Mouse (Mus musculus) right cerebral cortex, adult 2 months (tissue): ENCODE results near the gene Prkch.
A peak's percentile ranks its signal among the peaks of the same experiment; 100 is the strongest.

Experiments used
- DNase-seq, 2 experiments: peaks; one replicate each; pipeline ENCODE4 v3.0.0; 2021 to 2022; ENCODE audit warnings: low spot score in 2 of 2

Gene Prkch

GRCm38 (mm10) chr12:73682921-73683346 is 98.3 kb downstream of the Prkch start:
- no peak for DNase-seq

GRCm38 (mm10) chr12:73685875-73686274 is 101.3 kb downstream of the Prkch start:
- no peak for DNase-seq

- DNase-seq, result no peak
Observed at GRCm38 (mm10) chr12:73686456-73686855, 101.9 kb downstream of the Prkch start.

- DNase-seq, result peak in 1 of 2 experiments; percentile 17
Observed at GRCm38 (mm10) chr12:73687077-73688035, 102.8 kb downstream of the Prkch start.

- DNase-seq, result peak; percentile 45 to 47
Observed at GRCm38 (mm10) chr12:73692321-73692720, 107.7 kb downstream of the Prkch start.

GRCm38 (mm10) chr12:73693347-73693746 is 108.8 kb downstream of the Prkch start:
- DNase-seq, result peak; percentile 70 to 75

GRCm38 (mm10) chr12:73694690-73695089 is 110.1 kb downstream of the Prkch start:
- no peak for DNase-seq

- DNase-seq, result no peak
Observed at GRCm38 (mm10) chr12:73695110-73695509, 110.5 kb downstream of the Prkch start.

- DNase-seq, result no peak
Observed at GRCm38 (mm10) chr12:73696084-73696483, 111.5 kb downstream of the Prkch start.

GRCm38 (mm10) chr12:73696946-73697345 is 112.3 kb downstream of the Prkch start:
- no peak for DNase-seq

GRCm38 (mm10) chr12:73698436-73698835 is 113.8 kb downstream of the Prkch start:
- DNase-seq, result no peak

GRCm38 (mm10) chr12:73698841-73699240 is 114.2 kb downstream of the Prkch start:
- no peak for DNase-seq

- DNase-seq, result peak; percentile 28 to 40
Observed at GRCm38 (mm10) chr12:73699471-73700186, 115.0 kb downstream of the Prkch start.

GRCm38 (mm10) chr12:73700544-73701069 is 116.0 kb downstream of the Prkch start:
- DNase-seq, result no peak

GRCm38 (mm10) chr12:73701999-73702398 is 117.4 kb downstream of the Prkch start:
- no peak for DNase-seq

- no peak for DNase-seq
Observed at GRCm38 (mm10) chr12:73704382-73704781, 119.8 kb downstream of the Prkch start.

GRCm38 (mm10) chr12:73705097-73705690 is 120.6 kb downstream of the Prkch start:
- peak; percentile 69 to 76 for DNase-seq

GRCm38 (mm10) chr12:73708498-73708897 is 123.9 kb downstream of the Prkch start:
- no peak for DNase-seq

- peak; percentile 42 to 54 for DNase-seq
Observed at GRCm38 (mm10) chr12:73708920-73709319, 124.3 kb downstream of the Prkch start.

- no peak for DNase-seq
Observed at GRCm38 (mm10) chr12:73710846-73711245, 126.2 kb downstream of the Prkch start.

- DNase-seq, result no peak
Observed at GRCm38 (mm10) chr12:73712122-73712521, 127.5 kb downstream of the Prkch start.

- no peak for DNase-seq
Observed at GRCm38 (mm10) chr12:73714589-73714988, 130.0 kb downstream of the Prkch start.
